Mouse (Mus musculus) left cerebral cortex, adult 9 months (tissue): ENCODE results near the gene B3gnt7.

Experiments used
- DNase-seq, 2 experiments: peaks; one replicate each; pipeline ENCODE4 v3.0.0; 2022; ENCODE audit warnings: low spot score in 2 of 2

The B3gnt7 gene

GRCm38 (mm10) chr1:86345956-86346355, 43.3 kb downstream of the B3gnt7 start:
- no peak for DNase-seq

- DNase-seq: no peak
Measured at GRCm38 (mm10) chr1:86346851-86347715, 44.5 kb downstream of the B3gnt7 start.

- no peak for DNase-seq
Measured at GRCm38 (mm10) chr1:86347716-86348045, 45.0 kb downstream of the B3gnt7 start.

GRCm38 (mm10) chr1:86348083-86348482, 45.5 kb downstream of the B3gnt7 start:
- DNase-seq: no peak

- no peak for DNase-seq
Measured at GRCm38 (mm10) chr1:86348801-86349200, 46.2 kb downstream of the B3gnt7 start.

GRCm38 (mm10) chr1:86349201-86349600, 46.6 kb downstream of the B3gnt7 start:
- DNase-seq: no peak

GRCm38 (mm10) chr1:86349696-86350095, 47.1 kb downstream of the B3gnt7 start:
- no peak for DNase-seq

- no peak for DNase-seq
Measured at GRCm38 (mm10) chr1:86350576-86350975, 47.9 kb downstream of the B3gnt7 start.

GRCm38 (mm10) chr1:86354186-86354585, 51.6 kb downstream of the B3gnt7 start:
- no peak for DNase-seq
